Mouse (Mus musculus) bone marrow macrophage, adult 2 months (primary cell): ENCODE measurements around the gene Dync1li2. TPM values are rescaled to one million over a fixed set of nuclear protein-coding genes. Genes with fewer than 3 reads are reported as not detected.

ENCODE experiments used
- H3K27ac ChIP-seq: 2 replicates; pipeline ENCODE4 v1.5.1; 2012; ENCODE audit warnings: low read depth, low read length; ENCODE audit not compliant: insufficient read depth
- H3K4me1 ChIP-seq: 2 replicates; pipeline ENCODE4 v1.6.1; 2012; ENCODE audit warnings: low read length; ENCODE audit not compliant: control insufficient read depth, insufficient read depth
- H3K4me3 ChIP-seq: 2 replicates; pipeline ENCODE4 v1.5.1; 2012; ENCODE audit warnings: mild to moderate bottlenecking, low read length, moderate library complexity; ENCODE audit not compliant: insufficient read depth
- CTCF ChIP-seq: IDR thresholded peaks from 2 replicates; pipeline ENCODE4 v1.5.1; 2012; ENCODE audit warnings: low read depth, mild to moderate bottlenecking, low read length, moderate library complexity
- POLR2A ChIP-seq: IDR thresholded peaks from 2 replicates; pipeline ENCODE4 v1.6.1; 2012; ENCODE audit warnings: mild to moderate bottlenecking, low read depth, low read length, borderline replicate concordance
- polyA plus RNA-seq: library from polyadenylated mRNA; stranded (reverse); fragments of >200 nt; gene quantifications from 2 replicates; pipeline ENCODE4 v1.2.4, GENCODE M21; 2012; ENCODE audit not compliant: missing spikeins, insufficient read depth, insufficient read length

Dync1li2 gene
- polyA plus RNA-seq, 1 experiment = 65.3 TPM

DNA sequence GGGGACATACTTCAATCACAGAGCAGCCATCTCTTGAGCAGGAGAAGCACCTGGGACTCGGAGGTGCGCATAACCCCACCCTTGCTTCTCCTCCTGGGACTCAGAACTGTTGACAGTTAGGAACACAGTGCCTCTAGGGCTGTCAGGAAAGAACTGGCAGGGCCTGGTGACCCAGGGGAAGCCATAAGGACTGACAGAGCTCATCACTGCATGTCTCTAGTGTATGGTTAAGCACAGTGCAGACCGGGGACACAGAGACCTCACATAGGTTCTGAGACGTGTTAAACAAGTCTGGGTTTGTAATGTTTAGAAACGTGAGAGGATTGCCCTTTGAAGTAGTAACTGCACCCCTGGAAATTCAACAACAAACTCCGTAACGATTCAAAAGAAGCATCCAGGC is 55.3 kb downstream of the Dync1li2 start:
- Histone ChIP-seq H3K27ac (no peak overlapping the region), H3K4me1 (peaks cover 31% of the 10 kb centered on the region), H3K4me3 (no peak overlapping the region)
- TF ChIP-seq CTCF (no peak), POLR2A (no peak)

GRCm38 (mm10) chr8:104386693-104387092 is 56.2 kb downstream of the Dync1li2 start:
- TF ChIP-seq CTCF (no peak), POLR2A (no peak)
- H3K4me1 ChIP-seq = peaks cover 32% of the 10 kb centered on the region
- H3K4me3 ChIP-seq = no peak overlapping the region
- H3K27ac ChIP-seq = no peak overlapping the region

GRCm38 (mm10) chr8:104383977-104384376 is 58.9 kb downstream of the Dync1li2 start:
- peaks cover 32% of the 10 kb centered on the region for H3K4me1 ChIP-seq
- H3K4me3 ChIP-seq = peak overlapping the region; percentile 40
- TF ChIP-seq POLR2A = no peak
- TF ChIP-seq CTCF = no peak
- H3K27ac ChIP-seq = peak overlapping the region; percentile 82

- peaks cover 32% of the 10 kb centered on the region for H3K4me1 ChIP-seq
- peak overlapping the region; percentile 82 for H3K27ac ChIP-seq
- TF ChIP-seq CTCF (no peak), POLR2A (no peak)
These were observed 59.6 kb downstream of the Dync1li2 start for GRCm38 (mm10) chr8:104383296-104383695.

GRCm38 (mm10) chr8:104380961-104381411 is 61.9 kb downstream of the Dync1li2 start:
- Histone ChIP-seq H3K27ac (no peak overlapping the region), H3K4me1 (peaks cover 31% of the 10 kb centered on the region), H3K4me3 (no peak overlapping the region)
- TF ChIP-seq POLR2A = no peak
- TF ChIP-seq CTCF = no peak

More at GRCm38 (mm10) chr8:104383296-104383695, 59.6 kb downstream of the Dync1li2 start:
- H3K4me3 ChIP-seq = no peak overlapping the region; the same call in 1 of the 2 replicates

GRCm38 (mm10) chr8:104380269-104380668 is 62.6 kb downstream of the Dync1li2 start:
- no peak for TF ChIP-seq POLR2A
- TF ChIP-seq CTCF = no peak
- Histone ChIP-seq H3K4me3 (no peak overlapping the region), H3K4me1 (peaks cover 34% of the 10 kb centered on the region), H3K27ac (no peak overlapping the region)

DNA sequence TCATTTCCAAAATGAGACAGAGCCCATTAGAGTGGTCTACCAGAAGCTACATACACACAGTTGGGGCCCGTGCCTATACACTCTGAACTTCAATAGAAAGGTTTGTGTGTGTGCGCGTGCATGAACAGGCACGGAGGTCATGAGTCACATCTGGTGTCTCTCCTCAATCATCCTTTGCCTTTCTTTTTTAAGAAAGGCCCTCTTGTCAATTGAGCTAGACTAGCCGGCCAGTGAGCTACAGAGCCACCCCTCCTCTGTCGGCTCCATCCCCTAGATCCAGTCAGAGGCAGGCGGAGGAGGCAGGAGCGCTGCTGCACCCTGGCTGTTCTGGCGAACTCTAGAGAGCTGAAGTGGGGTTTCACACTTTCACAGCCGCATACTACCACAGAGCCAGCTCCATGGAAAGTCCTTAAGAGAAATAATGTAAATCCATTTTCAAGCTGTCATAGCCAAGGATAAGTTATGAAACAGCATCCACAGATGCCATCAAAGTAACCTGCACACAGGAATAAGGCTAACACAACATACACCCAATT is 63.5 kb downstream of the Dync1li2 start:
- TF ChIP-seq POLR2A (no peak), CTCF (no peak)
- Histone ChIP-seq H3K4me3 (no peak overlapping the region), H3K27ac (no peak overlapping the region), H3K4me1 (peaks cover 37% of the 10 kb centered on the region)

DNA sequence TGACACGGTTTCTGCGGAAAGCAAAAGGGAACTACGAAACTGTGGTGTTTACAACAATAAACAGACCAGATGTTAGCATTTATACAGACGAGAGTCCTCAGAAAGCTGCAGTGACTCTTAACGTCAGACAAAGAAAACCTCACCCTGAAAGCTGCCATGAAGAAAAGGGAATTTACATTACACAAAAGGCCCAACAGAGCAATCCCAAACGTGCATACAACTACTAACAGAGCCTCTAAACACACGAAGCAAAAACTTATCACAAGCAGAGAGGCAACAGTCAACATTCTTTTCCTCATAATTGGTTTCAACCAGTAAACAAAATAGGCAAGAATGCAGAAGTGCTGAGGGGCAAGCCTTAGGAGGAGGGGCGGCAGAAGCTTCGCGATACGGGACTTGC is 66.2 kb downstream of the Dync1li2 start:
- TF ChIP-seq POLR2A = no peak
- TF ChIP-seq CTCF = no peak
- Histone ChIP-seq H3K27ac (no peak overlapping the region), H3K4me3 (no peak overlapping the region), H3K4me1 (peaks cover 24% of the 10 kb centered on the region)

- peaks cover 31% of the 10 kb centered on the region for H3K4me1 ChIP-seq
- no peak overlapping the region for H3K4me3 ChIP-seq
- no peak overlapping the region for H3K27ac ChIP-seq
- no peak for TF ChIP-seq POLR2A
- no peak for TF ChIP-seq CTCF
These were observed 66.9 kb downstream of the Dync1li2 start for GRCm38 (mm10) chr8:104375959-104376358.

GRCm38 (mm10) chr8:104374864-104375846 is 67.7 kb downstream of the Dync1li2 start:
- TF ChIP-seq CTCF (no peak), POLR2A (no peak)
- no peak overlapping the region for H3K4me3 ChIP-seq
- peaks cover 37% of the 10 kb centered on the region for H3K4me1 ChIP-seq
- H3K27ac ChIP-seq = no peak overlapping the region
